Mouse (Mus musculus) kidney, adult 8-10 months (tissue): ENCODE measurements at regions not wholly inside any gene's neighbourhood (a gene's known extent, or its start where the extent isn't known, plus 50 kb on each side); places are given as distances from the start of the nearest gene placed in this dataset.

ENCODE experiments used
- DNase-seq, 2 experiments: peaks; one replicate each; pipeline ENCODE4 v3.0.0; 2022

- DNase-seq, result no peak
Observed at GRCm38 (mm10) chr10:126734661-126735060, 166.5 kb downstream of the Atp23 start.

GRCm38 (mm10) chr10:126727840-126728239 is 173.3 kb downstream of the Atp23 start:
- DNase-seq, result no peak

- no peak for DNase-seq
Observed at GRCm38 (mm10) chr10:126717961-126718360, 183.2 kb downstream of the Atp23 start.

- no peak for DNase-seq
Observed at GRCm38 (mm10) chr10:126711758-126712157, 189.4 kb downstream of the Atp23 start.

GRCm38 (mm10) chr10:126709219-126709917 is 191.8 kb downstream of the Atp23 start:
- DNase-seq, result no peak

- DNase-seq, result no peak
Observed at GRCm38 (mm10) chr10:126708730-126709129, 192.4 kb downstream of the Atp23 start.

GRCm38 (mm10) chr10:126708215-126708614 is 192.9 kb downstream of the Atp23 start:
- DNase-seq, result no peak

GRCm38 (mm10) chr10:126697086-126697485 is 204.1 kb downstream of the Atp23 start:
- DNase-seq, result no peak

- no peak for DNase-seq
Observed at GRCm38 (mm10) chr10:126690914-126691673, 210.1 kb downstream of the Atp23 start.

- no peak for DNase-seq
Observed at GRCm38 (mm10) chr10:126680275-126681184, 220.6 kb downstream of the Atp23 start.

GRCm38 (mm10) chr10:126679224-126680120 is 221.7 kb downstream of the Atp23 start:
- DNase-seq, result no peak

GRCm38 (mm10) chr10:126673437-126673836 is 227.7 kb downstream of the Atp23 start:
- DNase-seq, result no peak

- DNase-seq, result no peak
Observed at GRCm38 (mm10) chr10:126664408-126665083, 236.6 kb downstream of the Atp23 start.

GRCm38 (mm10) chr10:126663461-126664013 is 237.6 kb downstream of the Atp23 start:
- DNase-seq, result no peak

GRCm38 (mm10) chr10:126662765-126663164 is 238.4 kb downstream of the Atp23 start:
- DNase-seq, result no peak

GRCm38 (mm10) chr10:126661095-126661615 is 240.0 kb downstream of the Atp23 start:
- no peak for DNase-seq

- no peak for DNase-seq
Observed at GRCm38 (mm10) chr10:126660024-126660423, 241.1 kb downstream of the Atp23 start.

- no peak for DNase-seq
Observed at GRCm38 (mm10) chr10:126652693-126653092, 248.5 kb downstream of the Atp23 start.

- DNase-seq, result no peak
Observed at GRCm38 (mm10) chr10:126646587-126646986, 254.6 kb downstream of the Atp23 start.

GRCm38 (mm10) chr10:126641792-126642289 is 259.3 kb downstream of the Atp23 start:
- DNase-seq, result no peak

- no peak for DNase-seq
Observed at GRCm38 (mm10) chr10:126634731-126635130, 266.4 kb downstream of the Atp23 start.
